Mouse (Mus musculus) embryo, embryonic 10.5 days (tissue): ENCODE data around the gene Qsox1.

Experiments used
- DNase-seq: peaks from one replicate; pipeline ENCODE4 v3.0.0-alpha.2; 2015; ENCODE audit warnings: low spot score

Gene Qsox1

GRCm38 (mm10) chr1:155812581-155813499 is at the start of gene Qsox1:
Gene Qsox1 (minus strand): TSS chr1:155812889.
- DNase-seq = peak; percentile 94

- no peak for DNase-seq
Measured at GRCm38 (mm10) chr1:155854926-155855702, 42.4 kb upstream of the Qsox1 start.

GRCm38 (mm10) chr1:155853009-155853408 is 40.3 kb upstream of the Qsox1 start:
- DNase-seq = no peak

GRCm38 (mm10) chr1:155844235-155844634 is 31.5 kb upstream of the Qsox1 start:
- no peak for DNase-seq

GRCm38 (mm10) chr1:155843538-155843937 is 30.8 kb upstream of the Qsox1 start:
- no peak for DNase-seq

GRCm38 (mm10) chr1:155835667-155836066 is 23.0 kb upstream of the Qsox1 start:
- DNase-seq = no peak

- no peak for DNase-seq
Measured at GRCm38 (mm10) chr1:155833610-155834009, 20.9 kb upstream of the Qsox1 start.

- no peak for DNase-seq
Measured at GRCm38 (mm10) chr1:155831958-155832357, 19.3 kb upstream of the Qsox1 start.

GRCm38 (mm10) chr1:155830861-155831260 is 18.2 kb upstream of the Qsox1 start:
- DNase-seq = no peak

- no peak for DNase-seq
Measured at GRCm38 (mm10) chr1:155827703-155828295, 15.1 kb upstream of the Qsox1 start.

GRCm38 (mm10) chr1:155826803-155827395 is 14.2 kb upstream of the Qsox1 start:
- DNase-seq = peak; percentile 6

- DNase-seq = no peak
Measured at GRCm38 (mm10) chr1:155825940-155826716, 13.4 kb upstream of the Qsox1 start.

GRCm38 (mm10) chr1:155820646-155821045 is 8.0 kb upstream of the Qsox1 start:
- no peak for DNase-seq

- DNase-seq = no peak
Measured at GRCm38 (mm10) chr1:155816167-155816566, 3.5 kb upstream of the Qsox1 start.

GRCm38 (mm10) chr1:155811995-155812580 is 601 bp downstream of the Qsox1 start:
- DNase-seq = peak; percentile 66

- DNase-seq = no peak
Measured at GRCm38 (mm10) chr1:155810616-155811015, 2.1 kb downstream of the Qsox1 start.

GRCm38 (mm10) chr1:155809706-155810442 is 2.8 kb downstream of the Qsox1 start:
- peak; percentile 23 for DNase-seq

GRCm38 (mm10) chr1:155808261-155808660 is 4.4 kb downstream of the Qsox1 start:
- no peak for DNase-seq

- DNase-seq = no peak
Measured at GRCm38 (mm10) chr1:155805607-155806006, 7.1 kb downstream of the Qsox1 start.
